Mouse (Mus musculus): ENCODE data around the gene Med1. TPM values are rescaled to one million over a fixed set of nuclear protein-coding genes. Genes with fewer than 3 reads are reported as not detected.

Med1 gene
- total RNA-seq, 2 experiments from 2014 or later = 51.1 to 52.4 TPM

DNA sequence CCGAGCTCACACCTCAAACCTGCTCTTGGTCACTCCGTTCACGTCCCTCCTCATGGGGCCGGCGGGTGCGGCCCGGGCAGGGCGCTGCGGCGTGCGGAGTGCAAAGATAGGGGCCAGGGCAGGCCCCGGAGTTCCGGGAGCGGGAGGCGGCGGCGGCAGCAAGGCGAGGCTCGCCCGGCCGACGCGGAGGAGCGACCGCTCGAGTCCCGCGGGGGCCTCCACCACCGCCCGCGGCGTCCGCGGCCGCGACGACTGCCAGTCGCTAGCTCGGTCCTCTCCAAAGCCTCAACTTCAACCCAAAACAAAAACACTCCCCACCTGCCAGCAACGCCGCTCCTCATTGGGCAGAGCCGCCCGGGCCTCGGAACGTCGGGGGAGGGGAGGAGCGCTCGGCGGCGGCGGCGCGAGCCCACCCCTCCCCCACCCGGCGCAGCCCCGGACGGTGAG lies 43.8 kb downstream of the Med1 start:
- peak; percentile 90 to 93 for DNase-seq (ENCODE audit: low spot score in 2 of 2)

DNA sequence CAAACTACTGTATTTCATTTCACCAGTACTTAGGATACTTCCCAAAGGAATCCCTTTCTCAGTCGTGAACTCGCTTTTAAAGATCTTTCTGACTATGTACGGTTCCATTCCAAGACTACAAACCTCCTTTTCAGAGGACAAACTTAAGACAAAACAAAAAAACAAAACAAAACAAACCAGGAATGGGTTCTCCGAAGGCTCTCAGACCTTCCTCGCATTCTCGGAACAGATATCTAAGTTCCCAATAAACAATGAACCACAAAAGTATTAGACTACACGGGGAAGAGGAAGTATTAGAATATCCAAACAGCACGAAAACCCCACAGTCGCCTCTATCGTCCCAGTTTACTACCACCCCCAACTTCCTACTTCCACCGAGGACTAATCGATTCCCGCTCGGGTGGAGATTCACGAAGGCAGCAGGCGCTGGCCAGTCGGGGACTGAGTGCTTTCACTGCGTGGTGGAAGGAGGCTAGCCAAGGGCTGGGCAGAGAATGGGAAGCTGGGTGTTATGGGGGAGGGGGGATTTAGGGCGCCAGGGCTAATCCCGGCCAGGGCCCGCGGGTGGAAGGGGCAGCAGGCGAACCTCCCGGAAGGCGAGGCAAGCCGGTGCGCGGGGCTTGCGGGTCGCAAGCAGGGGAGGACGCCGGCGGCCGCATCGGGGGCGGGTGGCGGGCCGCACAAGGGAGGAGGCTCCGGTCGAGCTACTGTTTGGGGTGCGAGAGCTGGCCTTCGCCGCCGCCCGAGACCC lies 44.4 kb downstream of the Med1 start:
- peak; percentile 14 to 29 for DNase-seq (ENCODE audit: low spot score in 2 of 2)

DNA sequence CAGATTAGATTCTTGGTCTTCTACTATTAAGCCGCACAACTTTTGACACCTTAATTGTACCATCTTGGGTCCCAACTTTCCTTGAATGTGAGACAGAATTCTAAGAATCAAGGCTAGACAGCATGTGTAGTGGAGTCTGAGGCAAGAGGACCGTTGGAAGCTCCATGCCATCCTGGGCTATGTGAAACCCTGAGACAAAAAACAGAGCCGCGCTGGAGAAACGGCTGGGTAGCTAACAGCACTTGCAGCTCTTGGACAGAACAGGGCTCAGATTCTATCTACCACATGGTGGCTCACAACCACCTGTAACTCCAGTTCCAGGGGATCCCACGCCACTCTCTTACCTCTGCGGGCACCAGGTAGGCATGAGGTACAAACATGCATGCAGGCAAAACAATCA lies 47.2 kb downstream of the Med1 start:
- no peak for DNase-seq (ENCODE audit: low spot score in 2 of 2)

DNA sequence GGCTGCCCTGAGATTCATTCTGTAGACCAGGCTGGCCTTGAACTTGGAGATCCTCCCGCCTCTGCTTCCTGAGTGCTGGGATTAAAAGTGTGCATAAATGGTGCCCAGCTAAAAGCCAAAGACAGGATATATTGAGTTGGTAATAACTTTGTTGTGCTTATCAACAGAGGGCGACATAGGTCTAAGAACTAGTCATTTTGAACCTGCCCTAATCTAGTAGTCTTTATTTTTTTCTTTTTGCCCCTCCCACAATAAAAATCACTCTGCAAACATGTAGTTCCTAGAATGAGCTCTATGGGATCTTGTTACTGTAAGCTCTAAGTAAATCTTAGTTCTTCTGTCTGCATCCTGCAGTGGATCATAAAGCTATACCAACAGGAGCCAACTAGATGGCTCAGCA lies 50.5 kb downstream of the Med1 start:
- no peak for DNase-seq (ENCODE audit: low spot score in 2 of 2)

DNA sequence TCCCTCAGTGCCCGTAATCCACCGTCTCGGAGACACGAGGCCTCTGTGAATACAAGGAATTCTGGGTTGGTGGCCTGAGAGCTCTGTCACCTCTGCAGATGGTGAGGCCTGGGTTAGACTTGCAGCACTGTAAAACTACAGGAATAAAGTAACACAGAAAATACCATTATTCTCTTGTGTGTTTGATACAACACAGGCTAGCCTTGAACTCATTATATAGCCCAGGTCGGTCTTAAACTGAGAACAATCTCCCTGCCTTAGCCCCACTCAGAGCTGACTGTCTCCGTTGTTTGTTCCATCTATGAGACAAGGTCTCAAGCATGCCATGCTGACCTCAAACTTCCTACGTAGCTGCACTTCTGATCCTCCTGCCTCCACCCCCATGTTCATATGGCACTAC lies 54.2 kb downstream of the Med1 start:
- DNase-seq (ENCODE audit: low spot score in 2 of 2) = no peak

DNA sequence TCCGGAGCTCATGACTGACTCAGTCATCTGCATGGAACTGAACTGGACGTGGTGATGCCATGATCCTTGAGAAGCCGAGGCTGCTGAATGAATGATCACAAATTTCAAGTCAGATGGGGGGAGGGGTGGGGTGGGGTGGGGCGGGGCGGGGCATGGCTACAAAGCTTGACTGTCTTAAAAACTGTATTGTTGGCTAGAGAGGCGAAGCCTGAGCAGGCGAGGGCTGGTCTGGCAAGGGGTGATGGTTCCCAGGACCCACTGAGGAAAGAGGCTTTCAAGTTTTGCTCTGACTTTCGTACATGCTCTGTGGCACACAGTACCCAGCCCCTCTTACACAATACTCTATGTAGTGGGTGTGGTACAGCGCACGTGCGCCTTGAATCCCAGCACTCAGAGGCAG lies 55.3 kb downstream of the Med1 start:
- DNase-seq (ENCODE audit: low spot score in 2 of 2) = no peak

DNA sequence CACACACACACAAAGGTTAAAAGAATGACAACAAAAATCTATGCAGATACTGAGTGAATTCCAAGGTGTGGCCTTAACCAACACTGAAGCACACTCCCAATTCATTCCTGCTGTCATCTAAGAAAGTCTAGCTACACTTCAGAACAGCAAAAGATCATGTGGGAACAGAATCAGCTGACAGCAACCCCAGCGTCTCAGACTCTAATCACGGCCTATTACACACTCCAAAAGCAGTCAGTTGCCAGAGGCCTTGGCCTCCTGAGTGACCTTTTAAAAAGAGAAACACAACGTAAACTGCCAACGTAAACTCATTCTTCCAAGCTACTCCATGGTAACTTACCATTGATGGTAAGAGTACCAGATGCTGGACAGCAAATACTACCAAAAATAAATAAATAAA lies 58.1 kb downstream of the Med1 start:
- no peak for DNase-seq (ENCODE audit: low spot score in 2 of 2)

DNA sequence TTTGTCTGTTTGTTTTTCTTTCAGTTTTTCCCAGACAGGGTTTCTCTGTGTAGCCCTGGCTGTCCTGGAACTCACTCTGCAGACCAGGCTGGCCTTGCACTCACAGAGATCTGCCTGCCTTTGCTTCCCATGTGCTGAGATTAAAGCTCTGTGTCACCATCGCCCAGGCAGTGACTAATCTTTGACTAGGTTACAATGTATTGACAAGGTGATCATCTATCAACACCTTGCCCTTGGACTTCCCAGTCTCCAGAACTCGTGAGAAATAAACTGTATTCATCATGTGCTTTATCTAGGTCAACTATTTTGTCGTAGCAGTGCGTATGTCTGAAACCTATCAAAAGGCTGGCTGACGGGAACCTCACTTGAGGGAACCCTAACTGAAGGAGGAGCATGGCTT lies 69.7 kb downstream of the Med1 start:
- DNase-seq (ENCODE audit: low spot score in 2 of 2) = no peak

DNA sequence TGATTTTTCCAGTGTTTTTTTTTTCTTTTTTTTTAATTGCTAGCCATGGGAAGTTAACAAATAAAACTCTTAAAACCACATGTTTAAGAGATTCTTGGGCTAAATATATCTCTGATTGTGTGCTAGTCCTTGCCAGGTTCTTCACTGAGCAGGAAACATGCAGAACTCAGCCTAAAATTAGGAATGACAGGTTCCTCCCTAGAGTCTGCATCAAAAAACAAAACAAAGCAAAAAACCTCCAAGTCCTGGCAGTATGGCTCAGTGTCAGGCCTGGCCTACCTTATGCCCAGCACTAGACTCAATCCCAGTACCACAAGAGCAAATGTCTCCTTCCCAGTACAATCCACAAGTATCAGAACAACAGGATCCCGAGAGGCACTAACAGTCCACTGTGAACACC lies 78.7 kb downstream of the Med1 start:
- no peak for DNase-seq (ENCODE audit: low spot score in 2 of 2)

DNA sequence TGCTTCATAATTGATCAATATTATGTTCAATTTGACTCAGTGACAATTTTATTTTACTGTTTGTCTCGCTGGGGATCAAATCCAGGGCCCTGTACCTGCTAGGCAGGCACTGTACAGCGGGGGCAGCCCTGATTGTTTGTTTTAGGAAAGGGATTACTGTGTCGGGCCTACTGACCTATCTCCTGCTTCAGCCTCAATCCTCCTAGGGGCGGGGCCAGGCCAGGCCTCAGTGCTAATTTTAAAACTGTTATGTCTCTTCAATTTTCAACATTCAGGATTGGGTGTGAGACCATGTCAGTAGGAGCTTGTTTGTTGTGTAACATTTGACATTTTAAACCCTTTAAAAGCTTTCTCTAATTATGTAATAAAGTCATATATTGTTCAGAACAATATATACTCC lies 79.6 kb downstream of the Med1 start:
- DNase-seq (ENCODE audit: low spot score in 2 of 2) = no peak

DNA sequence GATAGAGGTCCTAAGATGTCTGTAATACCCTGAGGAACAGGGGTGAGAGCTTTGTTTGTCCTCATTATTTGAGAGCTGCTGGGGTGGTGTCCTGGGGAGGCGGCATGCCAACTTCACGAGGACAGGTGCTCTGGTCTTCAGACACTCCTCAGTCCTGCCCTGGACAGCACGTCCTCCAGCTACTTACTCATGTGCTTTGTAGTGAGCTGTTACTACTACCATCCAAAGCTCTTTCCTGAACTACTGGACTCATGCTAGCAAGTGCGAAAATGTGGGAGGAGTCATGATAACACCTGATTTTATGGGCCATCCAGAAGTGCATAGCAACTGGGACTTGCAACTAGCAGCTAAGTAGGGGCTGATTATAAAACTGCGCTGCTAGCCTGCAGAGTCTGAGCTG lies 83.4 kb downstream of the Med1 start:
- no peak for DNase-seq (ENCODE audit: low spot score in 2 of 2)

Small RNA genes lying within 50 kb of the gene (microRNA-seq; reads per million reads assigned to microRNA genes)
- gene Gm27399 = 0 reads per million in 2 experiments

Other genes starting within 250 kb of the Med1 start
- gene Plxdc1, start 206.8 kb downstream of the Med1 start, total RNA-seq (2021) = 10 to 100 TPM; 42.2 to 46.7 TPM
- 1 to 10 TPM; 1.4 to 1.9 TPM for gene Arl5c, start 197.1 kb downstream of the Med1 start, total RNA-seq (2021)
- gene Cacnb1, start 170.3 kb downstream of the Med1 start, total RNA-seq (2021) = 100 to 1,000 TPM; 154 to 170 TPM
- 100 to 1,000 TPM; 627 to 650 TPM for gene Rpl19, start 166.6 kb downstream of the Med1 start, total RNA-seq (2021)
- gene Stac2, start 139.8 kb downstream of the Med1 start, total RNA-seq (2021) = 100 to 1,000 TPM in 1 of 2 experiments, 10 to 100 TPM in 1; 86.3 to 109 TPM
- 10 to 100 TPM; 33.4 to 35.9 TPM for gene Fbxl20, start 42.9 kb downstream of the Med1 start, total RNA-seq (2021)
- 10 to 100 TPM; 34.9 to 36.2 TPM for gene Cdk12, start 9.8 kb upstream of the Med1 start, total RNA-seq (2021)
- gene Neurod2, start 136.4 kb upstream of the Med1 start, total RNA-seq (2021) = 10 to 100 TPM; 70.9 to 73.2 TPM
- 100 to 1,000 TPM; 225 to 310 TPM for gene Ppp1r1b, start 155.1 kb upstream of the Med1 start, total RNA-seq (2021)
- gene Stard3, start 165.1 kb upstream of the Med1 start, total RNA-seq (2021) = 10 to 100 TPM; 39.8 to 40.9 TPM
- 1 to 10 TPM; 6.9 to 8.1 TPM for gene Tcap, start 190.5 kb upstream of the Med1 start, total RNA-seq (2021)
- gene Pnmt, start 193.2 kb upstream of the Med1 start, total RNA-seq (2021) = under 1 TPM; 0.30 to 0.74 TPM
- 10 to 100 TPM in 1 of 2 experiments, 1 to 10 TPM in 1; 9.4 to 10.3 TPM for gene Pgap3, start 207.2 kb upstream of the Med1 start, total RNA-seq (2021)
- gene Erbb2, start 219.2 kb upstream of the Med1 start, total RNA-seq (2021) = 1 to 10 TPM; 2.0 to 2.2 TPM
- 100 to 1,000 TPM; 104 to 110 TPM for gene Mien1, start 245.7 kb upstream of the Med1 start, total RNA-seq (2021)

All from left cerebral cortex, adult 18-20 months (tissue).